Mouse (Mus musculus) lung, embryonic 14.5 days (tissue): Measurements from ENCODE around the gene Prm3. TPM values are rescaled to one million over a fixed set of nuclear protein-coding genes. Genes with fewer than 3 reads are reported as not detected.

Source experiments
- ATAC-seq: fragments of 200-750 bp; cut with Nextera tagmentation; 2 replicates; pipeline ENCODE4 v1.8.0; 2017; ENCODE audit warnings: mild to moderate bottlenecking, moderate TSS enrichment, moderate library complexity; ENCODE audit not compliant: insufficient read depth
- DNase-seq: peaks from one replicate; pipeline ENCODE4 v3.0.0-alpha.2; 2015
- H3K27ac ChIP-seq: fragments of 300-500 bp; sonication (generic); 2 replicates; pipeline ENCODE4 v1.5.1; 2014; ENCODE audit warnings: low read depth, mild to moderate bottlenecking, moderate library complexity
- H3K27me3 ChIP-seq: fragments of 300-500 bp; sonication (generic); 2 replicates; pipeline ENCODE4 v1.6.1; 2014; ENCODE audit warnings: low read length, control low read depth; ENCODE audit not compliant: insufficient read depth
- H3K36me3 ChIP-seq: fragments of 300-500 bp; sonication (generic); 2 replicates; pipeline ENCODE4 v1.6.1; 2014; ENCODE audit warnings: control low read depth; ENCODE audit not compliant: insufficient read depth
- H3K4me1 ChIP-seq: fragments of 300-500 bp; sonication (generic); 2 replicates; pipeline ENCODE4 v1.6.1; 2014; ENCODE audit warnings: antibody characterized with exemption, control low read depth; ENCODE audit not compliant: insufficient read depth
- H3K4me2 ChIP-seq: fragments of 300-500 bp; sonication (generic); 2 replicates; pipeline ENCODE4 v1.6.1; 2014; ENCODE audit warnings: mild to moderate bottlenecking
- H3K4me3 ChIP-seq: fragments of 300-500 bp; sonication (generic); 2 replicates; pipeline ENCODE4 v1.5.1; 2014; ENCODE audit warnings: low read depth, low read length
- H3K9ac ChIP-seq: fragments of 300-500 bp; sonication (generic); 2 replicates; pipeline ENCODE4 v1.6.1; 2014
- H3K9me3 ChIP-seq: fragments of 300-500 bp; sonication (generic); 2 replicates; pipeline ENCODE4 v1.6.1; 2016; ENCODE audit warnings: low read depth, low read length, control low read depth
- CTCF ChIP-seq: IDR thresholded peaks from 2 replicates; pipeline ENCODE4 v1.5.1; 2016; ENCODE audit warnings: antibody characterized with exemption, low read depth
- WGBS: fragments of 180-500 bp; shearing (Covaris S2); extraction: QIAGEN DNeasy Blood & Tissue Kit; methylation state at CpG from one replicate; pipeline ENCODE4 v1.1.7; 2014; 5-methylcytosine and 5-hydroxymethylcytosine counted together
- polyA plus RNA-seq: library from polyadenylated mRNA; unstranded; fragments of >200 nt; fragmentation: Nextera tagmentation; extraction: Ambion mirVana; gene quantifications from 2 replicates; pipeline ENCODE4 v1.2.1, GENCODE M21; 2014

The Prm3 gene
- polyA plus RNA-seq, 1 experiment from 2014 or later: not detected

DNA sequence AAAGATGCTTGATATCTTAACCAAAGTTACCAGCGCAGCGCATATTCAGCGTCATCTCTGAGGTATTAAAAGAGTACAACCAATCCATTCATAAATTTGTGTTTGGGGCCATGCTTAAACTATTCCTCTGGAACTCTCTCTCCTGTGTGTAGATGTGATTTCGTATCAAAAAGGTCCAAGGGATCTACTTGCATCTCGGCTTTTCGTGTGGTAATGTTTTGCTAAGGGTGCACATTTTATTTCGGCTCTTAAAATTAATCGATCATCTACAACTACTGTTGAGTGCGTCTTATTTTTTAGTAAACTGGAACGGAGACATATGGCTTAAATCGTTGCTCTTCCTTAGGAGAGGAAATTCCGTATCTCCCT is 43.8 kb upstream of the Prm3 start:
- no peaks in the 10 kb centered on the region for H3K9me3 ChIP-seq
- peaks cover 13% of the 10 kb centered on the region for H3K4me1 ChIP-seq
- no peak overlapping the region; the same call in 1 of the 2 replicates for H3K27ac ChIP-seq
- peak overlapping the region; percentile 90 for H3K4me2 ChIP-seq
- ATAC-seq: peak; percentile 3; the same call in 1 of the 2 replicates
- WGBS: 5% methylated on average over 12 of the region's 12 CpGs
- H3K36me3 ChIP-seq: no peaks in the 10 kb centered on the region
- H3K27me3 ChIP-seq: no peaks in the 10 kb centered on the region
- TF ChIP-seq CTCF: no peak
- peak; percentile 55 for DNase-seq
- peak overlapping the region; percentile 80 for H3K4me3 ChIP-seq
- H3K9ac ChIP-seq: peak overlapping the region; percentile 83

DNA sequence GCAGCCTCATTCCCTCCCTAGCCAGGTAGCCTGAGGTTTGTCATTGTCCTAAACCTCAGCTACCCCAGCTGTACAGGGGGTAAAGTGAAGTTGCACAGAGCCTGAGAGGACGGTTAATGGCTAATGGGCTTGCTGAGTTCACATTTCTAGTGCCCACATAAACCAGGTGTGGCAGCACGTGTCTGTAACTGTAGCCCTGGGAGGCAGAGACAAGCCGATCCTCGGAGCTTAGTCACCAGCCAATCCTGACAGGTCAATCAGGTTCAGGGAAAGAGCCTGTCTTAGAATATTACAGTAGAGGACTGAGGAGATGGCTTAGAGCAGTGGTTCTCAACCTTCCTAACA is 37.7 kb upstream of the Prm3 start:
- no peaks in the 10 kb centered on the region for H3K27me3 ChIP-seq
- H3K9me3 ChIP-seq: no peaks in the 10 kb centered on the region
- H3K27ac ChIP-seq: no peak overlapping the region
- no peak overlapping the region for H3K4me2 ChIP-seq
- WGBS: 69% methylated on average over 4 of the region's 4 CpGs
- H3K4me3 ChIP-seq: no peak overlapping the region
- no peak for TF ChIP-seq CTCF
- no peak overlapping the region for H3K9ac ChIP-seq
- ATAC-seq: no peak
- H3K4me1 ChIP-seq: no peaks in the 10 kb centered on the region
- no peaks in the 10 kb centered on the region for H3K36me3 ChIP-seq
- no peak for DNase-seq

- ATAC-seq (no peak), DNase-seq (no peak)
- Histone ChIP-seq H3K27me3 (no peaks in the 10 kb centered on the region), H3K36me3 (no peaks in the 10 kb centered on the region), H3K4me2 (no peak overlapping the region), H3K9ac (no peak overlapping the region), H3K4me3 (no peak overlapping the region), H3K9me3 (no peaks in the 10 kb centered on the region), H3K4me1 (no peaks in the 10 kb centered on the region), H3K27ac (no peak overlapping the region)
- 73% methylated on average over 7 of the region's 7 CpGs for WGBS
- TF ChIP-seq CTCF: no peak
These were observed 37.2 kb upstream of the Prm3 start for GRCm38 (mm10) chr16:10827766-10828460.

- ATAC-seq (no peak), DNase-seq (no peak)
- no peak for TF ChIP-seq CTCF
- H3K9ac ChIP-seq: no peak overlapping the region
- H3K4me3 ChIP-seq: no peak overlapping the region
- 85% methylated on average over 9 of the region's 9 CpGs for WGBS
- H3K27ac ChIP-seq: no peak overlapping the region
- H3K27me3 ChIP-seq: no peaks in the 10 kb centered on the region
- H3K36me3 ChIP-seq: no peaks in the 10 kb centered on the region
- H3K4me2 ChIP-seq: no peak overlapping the region
- H3K9me3 ChIP-seq: no peaks in the 10 kb centered on the region
- H3K4me1 ChIP-seq: no peaks in the 10 kb centered on the region
These were observed 36.6 kb upstream of the Prm3 start for GRCm38 (mm10) chr16:10827269-10827668.

DNA sequence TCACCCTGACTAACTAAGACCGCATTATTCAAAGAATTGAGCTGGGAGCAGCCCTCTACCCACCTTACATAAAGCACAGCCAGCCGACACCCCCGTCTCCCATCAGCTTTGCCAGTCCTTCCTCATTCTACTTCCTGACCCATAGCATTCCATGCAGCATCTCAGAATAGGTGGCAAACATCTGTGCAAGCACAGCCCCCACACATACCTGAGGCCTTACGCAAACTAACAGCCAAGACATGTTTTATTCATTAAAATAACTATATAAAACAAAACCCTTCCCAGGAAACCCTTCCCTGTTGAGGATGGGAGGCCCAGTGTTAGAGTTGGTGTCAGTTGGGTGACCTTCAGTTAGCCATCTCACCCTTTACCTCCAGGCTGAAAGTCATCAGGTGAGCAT is 35.1 kb upstream of the Prm3 start:
- Histone ChIP-seq H3K9ac (no peak overlapping the region), H3K36me3 (no peaks in the 10 kb centered on the region), H3K4me3 (no peak overlapping the region), H3K27ac (no peak overlapping the region), H3K4me2 (no peak overlapping the region), H3K4me1 (no peaks in the 10 kb centered on the region), H3K27me3 (no peaks in the 10 kb centered on the region), H3K9me3 (no peaks in the 10 kb centered on the region)
- DNase-seq (no peak), ATAC-seq (no peak)
- 79% methylated on average over 4 of the region's 4 CpGs for WGBS
- no peak for TF ChIP-seq CTCF

- no peak for TF ChIP-seq CTCF
- 78% methylated on average over 1 of the region's 1 CpGs for WGBS
- Histone ChIP-seq H3K27ac (no peak overlapping the region), H3K9ac (no peak overlapping the region), H3K9me3 (no peaks in the 10 kb centered on the region), H3K36me3 (no peaks in the 10 kb centered on the region), H3K27me3 (no peaks in the 10 kb centered on the region), H3K4me1 (no peaks in the 10 kb centered on the region), H3K4me2 (no peak overlapping the region), H3K4me3 (no peak overlapping the region)
- no peak for ATAC-seq
- DNase-seq: no peak
These were observed 33.8 kb upstream of the Prm3 start for GRCm38 (mm10) chr16:10824536-10824935.

DNA sequence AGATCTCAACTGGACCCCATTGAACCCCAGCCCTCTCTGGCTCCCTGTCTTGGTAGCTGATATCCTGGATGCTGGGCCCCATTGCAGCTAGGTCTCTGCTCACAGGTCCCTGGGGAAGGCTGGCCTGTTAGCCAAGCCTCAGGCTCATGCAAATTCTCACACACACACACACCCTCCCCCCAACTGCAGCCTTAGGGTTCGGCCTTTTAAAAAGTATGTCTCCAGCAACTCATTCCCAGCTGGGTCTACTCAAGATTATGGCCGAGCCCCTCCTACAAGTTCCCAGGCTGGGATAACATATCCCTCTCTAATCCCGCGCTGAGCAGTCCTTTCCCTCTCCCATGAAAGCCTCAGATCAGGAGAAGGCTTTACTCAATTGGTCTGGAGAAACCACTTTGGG is 30.7 kb upstream of the Prm3 start:
- ATAC-seq: peak; percentile 31; the same call in 1 of the 2 replicates
- peak; percentile 15 for DNase-seq
- WGBS: 47% methylated on average over 4 of the region's 4 CpGs
- no peaks in the 10 kb centered on the region for H3K27me3 ChIP-seq
- H3K36me3 ChIP-seq: no peaks in the 10 kb centered on the region
- no peaks in the 10 kb centered on the region for H3K9me3 ChIP-seq
- no peak overlapping the region for H3K9ac ChIP-seq
- no peak for TF ChIP-seq CTCF
- H3K27ac ChIP-seq: no peak overlapping the region
- H3K4me1 ChIP-seq: no peaks in the 10 kb centered on the region
- no peak overlapping the region for H3K4me2 ChIP-seq
- H3K4me3 ChIP-seq: no peak overlapping the region
